Mouse (Mus musculus) heart, adult 2 months (tissue): Measurements from ENCODE around the gene Tenm4.

Experiments
- CTCF ChIP-seq: fragments of 200-600 bp; IDR thresholded peaks from 2 replicates; pipeline ENCODE4 v1.8.1; 2022; ENCODE audit warnings: antibody characterized with exemption, mild to moderate bottlenecking, moderate library complexity
- EP300 ChIP-seq: fragments of 200-500 bp; IDR thresholded peaks from 2 replicates; pipeline ENCODE4 v1.6.1; 2011; ENCODE audit warnings: low read depth, low read length, control low read depth; ENCODE audit not compliant: insufficient read depth
- POLR2A ChIP-seq: fragments of 200-500 bp; IDR thresholded peaks from 2 replicates; pipeline ENCODE4 v1.6.1; 2011; ENCODE audit warnings: mild to moderate bottlenecking, low read depth, low read length, control low read depth; ENCODE audit not compliant: insufficient read depth

- TF ChIP-seq CTCF: no peak
- TF ChIP-seq EP300: no peak
- no peak for TF ChIP-seq POLR2A
Observed at GRCm38 (mm10) chr7:96295959-96296358, 124.9 kb downstream of the Tenm4 start.
